Mouse (Mus musculus): ENCODE results near the gene Cdx4. TPM values are rescaled to one million over a fixed set of nuclear protein-coding genes. Genes with fewer than 3 reads are reported as not detected.

The Cdx4 gene
- polyA plus RNA-seq (2012), result not detected in 2 replicates

DNA sequence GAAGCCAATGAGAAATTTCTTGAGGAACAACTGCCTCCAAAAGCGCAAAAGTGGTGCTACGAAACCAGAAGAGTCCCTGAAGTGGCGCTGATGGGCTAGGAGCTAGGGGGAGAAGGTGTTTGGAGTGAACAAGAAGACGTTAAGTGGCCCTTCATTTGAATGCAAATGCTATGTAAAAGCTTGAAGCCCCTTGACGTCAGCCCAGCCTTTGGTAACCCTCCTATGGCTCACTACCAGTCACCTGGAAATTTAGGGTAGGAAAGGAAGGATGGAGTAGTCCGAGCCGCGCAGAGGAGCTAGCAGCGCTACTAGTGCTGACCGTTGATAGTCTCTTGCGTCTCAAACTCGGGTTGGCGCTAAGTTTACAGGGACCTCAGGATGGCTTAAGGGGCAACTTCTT, at the start of gene Cdx4:
Gene Cdx4 (plus strand): TSS at position 253 of the 400 bp plus-strand sequence.
- Histone ChIP-seq H3K9me3 (ENCODE audit: control insufficient read depth, low read length) (peaks cover 2% of the 10 kb centered on the region; the same call in 1 of the 2 replicates), H3K36me3 (ENCODE audit: control insufficient read depth) (no peaks in the 10 kb centered on the region), H3K4me1 (ENCODE audit: control insufficient read depth) (no peaks in the 10 kb centered on the region), H3K27me3 (ENCODE audit: control insufficient read depth) (peaks cover 43% of the 10 kb centered on the region), H3K4me3 (replicated peaks) (no peak within 1 kb of the TSS)
- TF ChIP-seq GATA1 (IDR thresholded peaks at IDR 0.05; ENCODE audit: low read length), result no peak

GRCm38 (mm10) chrX:103274325-103274724, 46.9 kb upstream of the Cdx4 start:
- Histone ChIP-seq H3K36me3 (ENCODE audit: control insufficient read depth) (no peaks in the 10 kb centered on the region), H3K4me3 (replicated peaks) (no peak overlapping the region), H3K4me1 (ENCODE audit: control insufficient read depth) (no peaks in the 10 kb centered on the region), H3K27me3 (ENCODE audit: control insufficient read depth) (no peaks in the 10 kb centered on the region), H3K9me3 (ENCODE audit: control insufficient read depth, low read length) (no peaks in the 10 kb centered on the region)
- TF ChIP-seq TAL1 (IDR thresholded peaks at IDR 0.05; ENCODE audit: low read length), result no peak
- TF ChIP-seq GATA1 (IDR thresholded peaks at IDR 0.05; ENCODE audit: low read length), result no peak

- Histone ChIP-seq H3K4me3 (replicated peaks) (no peak overlapping the region), H3K36me3 (ENCODE audit: control insufficient read depth) (no peaks in the 10 kb centered on the region), H3K9me3 (ENCODE audit: control insufficient read depth, low read length) (no peaks in the 10 kb centered on the region), H3K27me3 (ENCODE audit: control insufficient read depth) (peaks cover 13% of the 10 kb centered on the region), H3K4me1 (ENCODE audit: control insufficient read depth) (no peaks in the 10 kb centered on the region)
- TF ChIP-seq GATA1 (IDR thresholded peaks at IDR 0.05; ENCODE audit: low read length), result no peak
- no peak for TF ChIP-seq TAL1 (IDR thresholded peaks at IDR 0.05; ENCODE audit: low read length)
These were observed 34.1 kb upstream of the Cdx4 start for GRCm38 (mm10) chrX:103286899-103287722.

DNA sequence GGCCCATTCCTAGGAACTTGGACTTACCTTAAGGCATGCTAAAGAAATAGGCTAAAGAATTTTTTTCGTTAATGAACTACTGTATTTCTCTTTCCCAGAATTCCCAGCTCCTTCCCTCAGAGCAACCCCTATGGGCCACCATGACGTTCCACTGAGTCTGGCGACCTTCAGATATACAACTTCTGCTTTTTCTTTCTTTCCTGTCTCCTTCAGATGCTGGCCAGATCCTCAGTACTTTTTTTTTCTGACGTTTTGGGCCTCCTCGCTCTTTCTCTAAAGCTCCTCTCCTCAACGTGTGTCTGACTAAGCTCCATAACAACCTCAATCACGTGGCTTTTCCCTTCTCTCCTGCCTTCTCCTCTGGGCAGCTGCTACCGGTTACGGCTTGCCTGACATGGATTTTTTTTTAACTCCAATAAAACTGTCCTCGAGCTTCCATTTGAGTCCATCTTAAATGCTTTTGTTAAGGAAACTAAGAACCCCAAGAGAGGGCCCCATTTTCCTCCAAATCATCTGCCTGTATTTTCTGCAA, 33.3 kb upstream of the Cdx4 start:
- Histone ChIP-seq H3K4me3 (replicated peaks) (no peak overlapping the region), H3K27me3 (ENCODE audit: control insufficient read depth) (peaks cover 13% of the 10 kb centered on the region), H3K9me3 (ENCODE audit: control insufficient read depth, low read length) (no peaks in the 10 kb centered on the region), H3K36me3 (ENCODE audit: control insufficient read depth) (no peaks in the 10 kb centered on the region), H3K4me1 (ENCODE audit: control insufficient read depth) (no peaks in the 10 kb centered on the region)
- TF ChIP-seq GATA1 (IDR thresholded peaks at IDR 0.05; ENCODE audit: low read length) (no peak), TAL1 (IDR thresholded peaks at IDR 0.05; ENCODE audit: low read length) (no peak)

- Histone ChIP-seq H3K9me3 (ENCODE audit: control insufficient read depth, low read length) (no peaks in the 10 kb centered on the region), H3K27me3 (ENCODE audit: control insufficient read depth) (peaks cover 13% of the 10 kb centered on the region), H3K36me3 (ENCODE audit: control insufficient read depth) (no peaks in the 10 kb centered on the region), H3K4me3 (replicated peaks) (no peak overlapping the region), H3K4me1 (ENCODE audit: control insufficient read depth) (no peaks in the 10 kb centered on the region)
- TF ChIP-seq GATA1 (IDR thresholded peaks at IDR 0.05; ENCODE audit: low read length) (no peak), TAL1 (IDR thresholded peaks at IDR 0.05; ENCODE audit: low read length) (no peak)
These were observed 32.5 kb upstream of the Cdx4 start for GRCm38 (mm10) chrX:103288485-103289330.

DNA sequence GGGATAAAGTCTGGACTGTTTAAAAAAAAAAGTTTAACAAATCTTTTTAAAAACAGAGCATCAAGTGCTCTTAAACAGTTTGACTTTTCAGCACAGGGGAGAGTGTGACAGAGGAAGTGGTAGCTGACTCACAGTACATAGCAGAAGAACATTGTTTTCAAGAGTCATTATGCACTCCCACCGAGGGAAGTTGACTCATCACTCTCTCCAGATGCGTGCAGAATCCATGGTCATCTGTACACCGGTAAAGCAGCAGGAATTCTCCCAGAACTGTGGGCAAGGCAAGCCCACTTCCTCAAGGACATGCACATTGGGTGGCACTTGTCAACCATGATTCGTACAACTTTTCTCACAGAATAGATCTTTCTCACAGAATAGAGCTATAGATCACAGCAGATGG, 22.3 kb upstream of the Cdx4 start:
- H3K9me3 ChIP-seq (ENCODE audit: control insufficient read depth, low read length), result no peaks in the 10 kb centered on the region
- H3K36me3 ChIP-seq (ENCODE audit: control insufficient read depth), result no peaks in the 10 kb centered on the region
- peak overlapping the region; percentile 43 for H3K4me3 ChIP-seq (replicated peaks)
- no peaks in the 10 kb centered on the region for H3K4me1 ChIP-seq (ENCODE audit: control insufficient read depth)
- H3K27me3 ChIP-seq (ENCODE audit: control insufficient read depth), result peaks cover 5% of the 10 kb centered on the region
- TF ChIP-seq TAL1 (IDR thresholded peaks at IDR 0.05; ENCODE audit: low read length) (no peak), GATA1 (IDR thresholded peaks at IDR 0.05; ENCODE audit: low read length) (no peak)

DNA sequence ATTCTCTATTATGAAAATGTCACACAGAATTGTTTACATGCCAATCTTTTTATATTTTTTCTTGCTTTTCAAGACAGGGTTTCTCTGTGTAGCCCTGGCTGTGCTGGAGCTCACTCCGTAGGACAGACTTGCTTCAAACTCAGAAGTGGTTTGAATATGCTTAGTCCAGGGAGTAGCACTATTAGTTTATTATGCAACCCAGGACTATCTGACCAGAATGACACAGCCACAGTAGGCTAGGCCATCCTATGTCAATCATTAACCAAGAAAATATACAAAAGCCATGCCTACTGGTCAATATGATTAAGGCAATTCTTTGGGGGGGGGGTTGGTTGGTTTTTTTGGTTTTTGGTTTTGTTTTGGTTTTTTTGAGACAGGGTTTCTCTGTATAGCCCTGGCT, 12.9 kb upstream of the Cdx4 start:
- no peaks in the 10 kb centered on the region for H3K9me3 ChIP-seq (ENCODE audit: control insufficient read depth, low read length)
- no peaks in the 10 kb centered on the region for H3K4me1 ChIP-seq (ENCODE audit: control insufficient read depth)
- H3K27me3 ChIP-seq (ENCODE audit: control insufficient read depth), result no peaks in the 10 kb centered on the region
- no peaks in the 10 kb centered on the region for H3K36me3 ChIP-seq (ENCODE audit: control insufficient read depth)
- no peak overlapping the region for H3K4me3 ChIP-seq (replicated peaks)
- no peak for TF ChIP-seq TAL1 (IDR thresholded peaks at IDR 0.05; ENCODE audit: low read length)
- no peak for TF ChIP-seq GATA1 (IDR thresholded peaks at IDR 0.05; ENCODE audit: low read length)

DNA sequence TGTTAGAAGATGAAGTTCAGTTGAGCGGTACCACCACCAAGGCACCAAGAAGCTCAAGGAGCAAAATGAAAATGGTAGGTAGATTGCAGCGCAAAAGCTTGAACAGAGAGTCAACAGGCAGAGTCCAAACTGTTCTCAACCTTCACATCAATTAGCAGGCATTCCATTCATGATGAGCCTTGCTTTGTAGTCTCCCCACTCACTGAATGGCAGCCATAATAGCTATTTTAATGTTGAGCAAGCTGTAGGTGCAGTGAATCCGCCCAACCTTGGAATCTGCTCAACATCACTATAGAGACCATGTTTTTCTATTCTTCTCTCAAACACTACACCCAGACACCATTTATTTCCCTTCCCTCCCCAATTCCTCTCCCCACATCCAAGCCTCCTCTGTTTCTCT, 9.5 kb upstream of the Cdx4 start:
- no peak overlapping the region for H3K4me3 ChIP-seq (replicated peaks)
- no peak for TF ChIP-seq GATA1 (IDR thresholded peaks at IDR 0.05; ENCODE audit: low read length)
- TF ChIP-seq TAL1 (IDR thresholded peaks at IDR 0.05; ENCODE audit: low read length), result no peak
- H3K36me3 ChIP-seq (ENCODE audit: control insufficient read depth), result no peaks in the 10 kb centered on the region
- H3K9me3 ChIP-seq (ENCODE audit: control insufficient read depth, low read length), result no peaks in the 10 kb centered on the region
- peaks cover 4% of the 10 kb centered on the region; the same call in 1 of the 2 replicates for H3K27me3 ChIP-seq (ENCODE audit: control insufficient read depth)
- H3K4me1 ChIP-seq (ENCODE audit: control insufficient read depth), result no peaks in the 10 kb centered on the region

DNA sequence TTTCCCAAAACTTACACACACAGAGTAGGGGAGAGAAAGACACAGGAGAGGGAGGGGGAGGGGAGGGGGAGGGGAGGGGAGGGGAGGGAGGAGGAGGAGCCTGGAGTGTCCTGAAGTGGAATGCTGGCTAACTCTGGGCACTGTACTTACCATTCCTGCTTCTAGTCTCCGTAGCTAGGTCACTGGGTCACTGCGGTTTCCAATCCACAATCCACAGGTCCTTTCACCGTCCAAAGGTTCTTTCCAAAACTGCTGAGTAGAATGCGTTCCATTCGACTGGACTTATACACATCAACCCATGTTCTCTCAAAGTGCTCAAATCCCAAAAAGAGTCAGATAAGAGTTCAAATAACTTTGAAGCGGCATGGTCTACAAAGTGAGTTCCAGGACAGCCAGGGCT, 7.1 kb upstream of the Cdx4 start:
- H3K4me3 ChIP-seq (replicated peaks), result no peak overlapping the region
- H3K9me3 ChIP-seq (ENCODE audit: control insufficient read depth, low read length), result no peaks in the 10 kb centered on the region
- H3K36me3 ChIP-seq (ENCODE audit: control insufficient read depth), result no peaks in the 10 kb centered on the region
- H3K27me3 ChIP-seq (ENCODE audit: control insufficient read depth), result peaks cover 4% of the 10 kb centered on the region
- TF ChIP-seq GATA1 (IDR thresholded peaks at IDR 0.05; ENCODE audit: low read length) (no peak), TAL1 (IDR thresholded peaks at IDR 0.05; ENCODE audit: low read length) (no peak)
- H3K4me1 ChIP-seq (ENCODE audit: control insufficient read depth), result no peaks in the 10 kb centered on the region
